Mouse (Mus musculus): ENCODE measurements around the gene Vdr.

Vdr gene

DNA sequence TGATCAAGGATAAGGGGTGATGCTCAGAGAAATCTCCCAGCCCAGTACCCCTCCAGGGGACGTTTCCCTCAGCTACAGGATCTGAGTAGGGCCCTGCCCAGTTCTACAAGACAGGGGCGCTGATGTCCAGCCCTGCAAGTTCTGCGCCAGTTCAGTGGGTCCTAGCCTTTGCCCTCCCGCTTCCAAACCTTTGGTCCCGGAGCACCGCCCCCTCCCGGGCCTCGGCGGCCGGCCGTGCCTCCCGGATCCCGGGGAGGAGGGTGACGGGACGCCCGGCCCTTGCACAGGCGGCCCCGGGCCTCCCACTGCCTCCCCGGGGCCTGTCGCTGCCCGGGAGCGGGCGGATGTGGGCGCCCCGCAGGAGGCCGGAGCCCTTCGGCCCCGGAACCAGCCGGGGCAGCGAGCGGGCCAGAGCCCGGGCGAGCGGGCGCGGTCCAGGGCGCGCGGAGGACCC is 79.6 kb downstream of the Vdr start:
- CTCF ChIA-PET = interaction anchor here (0.5 to 1.1 kb wide), 2 partner anchors 9 to 15 kb away, joined by 3 to 4 read pairs; no protein-coding TSS in a partner anchor

DNA sequence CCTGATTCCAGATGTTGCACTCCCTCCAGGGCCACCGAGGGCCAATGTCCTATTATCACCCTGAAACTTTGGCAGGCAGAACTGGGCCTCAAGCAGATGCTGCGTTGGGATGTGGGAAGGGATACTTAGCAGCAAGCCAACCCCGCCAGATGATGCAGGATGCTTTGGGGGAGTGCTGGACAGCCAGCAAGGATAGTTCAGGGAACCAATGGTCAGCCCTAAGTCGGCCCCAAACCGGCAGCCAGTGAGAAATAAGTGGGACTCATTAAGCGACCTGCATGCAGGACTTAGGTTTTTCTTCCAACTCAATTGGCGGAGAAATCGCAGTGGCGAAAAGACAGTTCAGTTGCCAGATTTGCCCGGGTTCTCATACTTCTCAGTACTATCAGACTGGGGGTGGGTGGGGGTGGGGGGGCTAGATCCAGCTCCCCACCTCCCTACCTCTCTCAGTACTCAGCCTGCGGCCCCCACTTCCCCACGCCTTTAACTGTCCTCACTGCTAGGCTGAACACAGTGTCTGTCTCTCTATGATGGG is 80.1 kb downstream of the Vdr start:
- CTCF ChIA-PET = interaction anchor here (1.1 to 1.8 kb wide), 2 partner anchors 10 to 20 kb away, joined by 3 to 5 read pairs; no protein-coding TSS in a partner anchor

DNA sequence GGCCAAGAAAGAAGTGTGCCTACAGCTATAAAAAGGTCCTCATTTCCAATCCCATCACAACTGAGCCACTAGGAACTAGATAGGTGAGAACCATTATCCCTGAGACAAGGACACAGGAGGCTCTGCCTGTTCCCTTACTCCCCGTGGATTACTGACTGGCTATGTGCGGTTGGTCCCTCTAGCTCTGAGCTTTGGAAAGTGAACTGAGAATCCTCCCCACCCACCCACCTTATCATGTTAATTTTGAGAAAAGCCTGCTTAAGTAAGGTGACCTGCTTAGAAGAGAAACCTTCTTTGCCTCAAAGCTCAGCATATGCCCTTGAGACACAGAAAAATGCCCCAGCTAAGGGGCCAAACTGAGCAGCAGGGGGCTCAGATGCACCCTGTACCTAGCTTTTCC is 81.0 kb downstream of the Vdr start:
- CTCF ChIA-PET = interaction anchor here (0.7 to 1.8 kb wide), 4 partner anchors 11 to 335 kb away, joined by 3 to 5 read pairs (median 3); no protein-coding TSS in a partner anchor

DNA sequence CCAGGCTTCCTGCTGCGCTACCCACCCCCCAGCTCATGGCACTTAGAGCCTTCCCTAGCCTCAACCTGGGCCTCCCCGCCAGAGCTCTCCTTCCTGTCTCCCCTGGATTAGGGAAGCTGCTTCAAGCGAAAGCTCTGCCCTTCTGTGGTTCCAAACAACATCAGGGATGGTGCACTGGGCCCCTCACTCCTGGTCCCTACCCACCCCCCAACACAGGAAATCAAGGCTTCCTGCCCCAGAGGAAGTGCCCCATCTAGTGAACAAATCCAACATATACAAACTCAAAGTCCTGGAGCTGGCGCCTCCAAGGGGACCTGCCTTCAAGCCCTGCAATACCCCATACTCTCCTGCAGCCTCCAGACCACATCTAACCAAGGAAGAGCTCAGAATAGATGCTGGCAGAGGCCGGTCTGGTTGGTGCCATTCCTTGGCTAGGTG is 81.5 kb downstream of the Vdr start:
- CTCF ChIA-PET = interaction anchor here (0.7 to 1.8 kb wide), 3 partner anchors 11 to 335 kb away, joined by 3 to 5 read pairs (median 3); no protein-coding TSS in a partner anchor

DNA sequence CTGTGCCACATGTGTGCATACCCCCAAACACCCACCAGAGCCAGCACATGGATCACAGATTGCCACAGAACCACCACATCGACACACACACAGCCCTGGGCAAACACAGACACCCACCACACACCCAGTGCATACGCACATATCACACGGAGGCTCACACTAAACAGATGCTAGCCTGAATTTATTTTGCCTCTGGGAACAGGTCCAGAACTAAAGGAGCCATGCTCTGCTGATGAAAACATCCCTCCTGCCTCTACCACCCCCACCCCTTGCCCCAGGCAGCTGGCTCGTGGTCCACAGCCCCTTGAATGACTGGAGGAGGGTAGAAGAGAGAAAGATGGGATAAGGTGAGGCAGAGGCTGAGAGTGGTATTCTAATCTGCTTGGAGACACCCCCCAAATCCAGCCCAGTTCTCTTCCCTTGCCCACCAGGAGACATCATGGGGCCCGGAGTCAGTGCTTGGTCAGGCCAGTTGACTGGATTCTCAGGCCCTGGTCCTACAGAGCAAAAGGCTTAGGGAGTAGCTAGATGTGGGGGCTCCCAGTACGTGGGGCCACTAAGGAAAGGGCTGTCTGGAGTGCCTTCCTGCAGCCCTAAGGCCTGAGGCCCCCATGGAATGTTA is 82.1 kb downstream of the Vdr start:
- CTCF ChIA-PET = interaction anchor here (1.3 to 1.8 kb wide), 2 partner anchors 12 to 22 kb away, joined by 3 to 5 read pairs; no protein-coding TSS in a partner anchor

DNA sequence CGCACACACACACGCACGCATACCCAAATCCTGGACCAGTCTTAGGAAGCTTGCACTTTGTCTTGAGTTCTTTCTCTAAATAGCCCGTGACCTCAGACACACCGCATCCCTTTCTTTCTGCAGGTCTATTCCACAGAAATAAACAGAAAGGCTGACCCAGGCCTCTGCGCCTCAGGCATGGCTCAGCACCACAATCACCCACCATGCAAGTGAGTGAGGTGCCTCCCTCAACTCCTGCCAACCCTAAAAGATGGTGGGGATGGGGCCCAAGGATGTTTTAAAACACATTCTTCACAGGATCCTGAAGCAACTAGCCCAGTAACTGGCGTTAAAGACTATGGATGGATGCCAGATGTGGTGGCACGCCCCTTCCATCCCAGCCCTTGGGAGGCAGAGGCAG is 83.0 kb downstream of the Vdr start:
- CTCF ChIA-PET = no interaction called here

DNA sequence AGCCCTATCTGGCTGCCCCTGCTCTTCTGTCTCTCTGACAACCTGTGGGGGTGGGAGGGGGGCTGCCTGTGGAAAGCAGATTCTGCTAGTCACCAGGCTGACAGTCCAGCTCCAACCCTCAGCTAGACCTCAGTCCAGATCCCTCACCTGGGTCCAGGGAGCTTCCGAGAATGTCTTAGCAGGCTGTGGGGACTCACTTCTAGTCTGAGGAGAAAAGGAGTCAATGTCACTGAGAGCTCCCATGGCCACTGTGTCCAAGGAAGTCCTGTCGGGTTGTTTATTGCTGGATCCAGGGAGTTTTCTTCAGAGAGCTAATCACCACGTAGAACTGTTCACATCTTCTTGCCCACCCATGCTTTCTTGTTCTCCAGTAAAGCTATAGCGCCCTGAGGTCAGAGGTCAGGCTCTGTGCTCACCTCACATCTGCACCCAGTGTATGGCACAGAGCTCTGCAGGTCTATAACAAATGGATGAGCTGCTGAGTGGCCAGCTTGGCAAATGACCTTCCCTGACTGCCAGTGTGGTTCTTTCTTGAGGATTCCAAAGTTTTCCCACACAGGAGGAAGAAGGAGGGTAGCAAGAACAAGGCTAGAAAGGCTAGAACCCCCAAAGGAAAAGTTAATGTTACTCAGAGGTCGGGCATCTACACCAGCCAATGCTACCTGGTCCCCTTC is 83.7 kb downstream of the Vdr start:
- CTCF ChIA-PET = interaction anchor here (0.6 to 2.2 kb wide), 4 partner anchors 7 to 369 kb away, joined by 3 to 11 read pairs (median 6); no protein-coding TSS in a partner anchor

DNA sequence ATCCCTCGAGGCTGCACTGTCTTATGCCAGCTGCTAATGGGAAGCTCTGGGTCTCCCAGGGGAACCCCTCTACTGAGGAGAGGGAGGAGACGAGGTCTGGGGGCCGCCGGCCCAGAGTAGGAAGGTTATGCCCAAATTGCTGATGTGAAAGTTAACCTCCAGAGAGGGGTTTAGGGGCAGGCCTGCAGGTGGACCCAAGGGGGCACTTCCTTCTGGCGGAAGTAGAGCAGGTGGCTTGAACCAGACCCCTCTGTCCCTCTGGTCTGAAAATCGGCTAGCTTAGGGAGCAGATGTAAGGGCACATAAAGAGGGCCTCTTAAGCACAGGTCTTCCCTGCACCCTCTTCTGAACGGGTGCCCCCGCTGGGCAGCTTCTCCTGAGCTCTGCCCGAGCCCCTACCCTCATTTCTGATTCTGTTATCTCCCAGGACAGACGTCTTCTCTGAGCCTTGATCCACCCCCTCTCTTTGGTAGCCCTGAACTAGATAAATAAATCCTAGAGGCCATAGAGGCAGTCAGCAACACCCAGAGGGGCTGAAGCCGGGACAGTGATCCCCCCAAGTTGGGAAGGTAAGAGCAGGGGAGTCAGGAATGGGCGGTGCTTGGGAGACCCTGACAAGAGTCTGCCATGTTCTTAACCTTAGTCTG is 84.4 kb downstream of the Vdr start:
- CTCF ChIA-PET = interaction anchor here (0.5 to 2.2 kb wide), 6 partner anchors 8 to 1589 kb away, joined by 3 to 11 read pairs (median 6); no protein-coding TSS in a partner anchor

DNA sequence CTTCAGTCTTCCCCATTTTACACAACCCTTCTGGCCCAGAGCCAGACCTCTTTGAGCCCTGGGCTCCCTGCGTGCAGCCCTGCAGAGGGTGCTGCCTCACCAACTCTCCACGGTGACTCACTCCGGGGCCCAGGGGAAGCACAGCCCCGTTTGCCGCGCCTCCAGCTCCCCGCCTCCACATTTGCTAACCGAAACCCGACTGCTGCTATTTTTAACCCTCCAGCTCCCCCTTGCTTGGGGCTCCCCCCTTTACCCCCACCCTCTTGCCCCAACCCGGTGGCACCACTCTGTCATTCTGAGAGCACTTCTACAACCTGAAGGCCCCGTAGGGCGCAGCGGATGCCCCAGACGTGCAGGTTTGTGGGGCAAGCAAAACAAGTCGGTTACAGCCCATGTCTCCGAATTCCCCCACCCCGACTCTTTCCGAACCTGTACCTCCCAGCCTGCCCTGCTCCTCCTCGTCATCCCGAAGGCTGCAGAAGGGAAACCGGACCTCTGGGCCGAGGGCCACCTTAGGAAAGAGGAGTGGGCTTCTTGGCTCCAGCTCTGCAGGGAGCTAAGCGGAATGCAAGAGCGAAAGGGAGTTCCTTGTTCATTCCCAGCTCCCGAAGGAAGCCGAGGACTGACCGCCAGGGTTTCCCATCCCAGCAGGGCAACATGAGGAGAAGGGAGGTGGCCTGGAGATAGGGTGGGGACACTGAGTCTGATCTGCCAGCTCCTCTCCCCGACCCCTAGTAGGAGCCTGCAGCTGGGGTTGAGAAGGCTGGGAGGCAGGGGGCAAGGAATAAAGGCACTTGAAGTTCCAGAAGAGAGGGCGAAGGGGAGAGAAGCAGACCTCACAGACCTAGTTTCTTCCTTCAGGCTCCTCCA is 85.1 kb downstream of the Vdr start:
- CTCF ChIA-PET = interaction anchor here (0.5 to 2.2 kb wide), 8 partner anchors 9 to 1975 kb away, joined by 3 to 11 read pairs (median 4); no protein-coding TSS in a partner anchor

DNA sequence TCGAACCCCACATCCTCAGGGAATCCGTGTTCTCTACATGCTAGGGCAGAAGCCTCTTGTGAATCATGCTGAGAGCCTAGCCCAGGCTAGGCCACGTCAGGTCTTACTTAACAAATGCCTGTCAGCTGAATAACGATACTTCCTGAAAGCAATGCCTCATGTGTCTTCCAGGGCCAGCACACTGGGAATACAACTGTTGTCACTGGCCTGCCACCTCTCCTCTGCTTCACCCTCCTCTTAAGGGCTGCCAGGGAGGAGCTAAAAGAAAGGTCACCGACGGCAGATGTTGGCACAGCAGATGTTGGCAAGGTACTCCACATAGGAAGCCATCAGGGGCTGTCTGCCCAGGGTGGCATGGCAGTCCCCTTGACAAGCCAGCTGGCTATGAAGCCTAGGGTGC is 86.4 kb downstream of the Vdr start:
- CTCF ChIA-PET = interaction anchor here (1.1 to 1.3 kb wide), 2 partner anchors 22 to 26 kb away, joined by 3 read pairs; no protein-coding TSS in a partner anchor

DNA sequence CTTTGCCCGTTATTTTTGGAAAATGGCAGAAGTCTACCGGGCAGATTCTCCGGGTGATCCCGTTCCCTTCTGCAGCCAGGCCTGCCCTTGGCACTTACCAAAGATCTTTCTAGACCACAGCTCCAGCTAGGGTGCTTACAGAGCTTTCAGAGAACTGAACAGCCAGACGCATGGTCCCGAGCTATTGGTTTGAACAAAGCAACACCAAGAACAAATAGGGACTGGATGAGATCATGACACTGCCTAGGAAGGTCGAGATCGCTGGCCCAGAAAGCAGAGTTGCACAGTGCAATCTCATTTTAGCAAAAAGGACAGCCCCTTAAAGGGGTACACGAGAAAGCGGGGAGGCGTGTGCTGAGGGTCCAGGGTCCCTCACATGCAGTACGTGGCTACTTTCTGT is 87.0 kb downstream of the Vdr start:
- CTCF ChIA-PET = interaction anchor here (0.5 to 1.1 kb wide), 2 partner anchors 26 to 102 kb away, joined by 3 to 13 read pairs; no protein-coding TSS in a partner anchor

DNA sequence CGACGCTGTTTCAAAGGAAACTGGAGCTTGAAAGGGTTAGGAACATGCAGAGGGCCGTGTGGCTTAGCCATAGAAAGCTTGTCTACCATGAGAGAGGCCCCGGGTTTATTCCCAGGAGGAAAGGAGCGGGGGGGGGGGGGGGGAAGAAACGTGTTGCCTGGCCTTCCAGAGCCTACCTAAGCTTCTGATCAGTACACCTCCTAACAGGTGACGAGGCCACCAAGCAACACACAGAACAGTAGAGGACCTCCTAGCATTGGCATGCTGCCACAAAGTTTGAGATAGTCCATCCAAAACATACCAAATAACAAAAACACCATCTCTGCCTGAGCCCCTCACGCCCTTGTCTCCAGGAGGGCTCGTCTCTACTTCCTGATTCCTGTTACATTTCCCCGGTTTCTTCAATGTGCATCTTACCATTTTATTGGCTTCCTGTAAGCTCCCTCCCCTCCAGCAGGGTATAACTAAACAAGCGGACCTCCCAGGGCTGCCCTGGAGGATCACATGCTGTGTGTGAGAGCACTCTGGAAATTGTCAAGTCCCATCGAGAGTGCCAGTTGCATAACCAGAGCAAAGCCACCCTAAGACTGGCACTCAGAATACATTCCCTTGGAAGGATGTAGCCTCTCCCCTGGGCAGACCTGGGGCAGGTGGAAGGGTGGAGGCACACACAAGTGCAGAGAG is 87.7 kb downstream of the Vdr start:
- CTCF ChIA-PET = interaction anchor here (0.6 kb wide), 1 partner anchor 140 kb away, joined by 11 read pairs; no protein-coding TSS in a partner anchor

DNA sequence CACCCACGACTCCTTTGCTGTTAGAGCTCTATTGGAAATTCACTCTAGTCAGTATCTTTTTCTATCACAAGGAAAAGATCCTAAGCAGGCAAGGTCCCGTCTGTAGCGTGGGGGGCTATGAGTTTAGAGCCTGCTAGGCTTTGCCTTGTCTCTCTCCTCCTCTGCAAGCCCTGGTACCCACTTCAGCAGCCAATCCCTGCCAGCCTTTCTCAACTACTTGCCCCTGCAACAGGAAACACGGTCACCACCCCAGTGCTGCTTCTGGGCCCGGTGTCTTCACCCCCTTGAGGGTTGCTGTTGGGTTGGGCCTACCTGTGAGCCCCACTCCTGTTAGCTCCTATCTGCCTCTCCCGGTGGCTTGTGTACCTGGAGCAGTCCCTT is 88.5 kb downstream of the Vdr start:
- CTCF ChIA-PET = interaction anchor here (0.6 kb wide), 1 partner anchor 103 kb away, joined by 5 read pairs; no protein-coding TSS in a partner anchor

DNA sequence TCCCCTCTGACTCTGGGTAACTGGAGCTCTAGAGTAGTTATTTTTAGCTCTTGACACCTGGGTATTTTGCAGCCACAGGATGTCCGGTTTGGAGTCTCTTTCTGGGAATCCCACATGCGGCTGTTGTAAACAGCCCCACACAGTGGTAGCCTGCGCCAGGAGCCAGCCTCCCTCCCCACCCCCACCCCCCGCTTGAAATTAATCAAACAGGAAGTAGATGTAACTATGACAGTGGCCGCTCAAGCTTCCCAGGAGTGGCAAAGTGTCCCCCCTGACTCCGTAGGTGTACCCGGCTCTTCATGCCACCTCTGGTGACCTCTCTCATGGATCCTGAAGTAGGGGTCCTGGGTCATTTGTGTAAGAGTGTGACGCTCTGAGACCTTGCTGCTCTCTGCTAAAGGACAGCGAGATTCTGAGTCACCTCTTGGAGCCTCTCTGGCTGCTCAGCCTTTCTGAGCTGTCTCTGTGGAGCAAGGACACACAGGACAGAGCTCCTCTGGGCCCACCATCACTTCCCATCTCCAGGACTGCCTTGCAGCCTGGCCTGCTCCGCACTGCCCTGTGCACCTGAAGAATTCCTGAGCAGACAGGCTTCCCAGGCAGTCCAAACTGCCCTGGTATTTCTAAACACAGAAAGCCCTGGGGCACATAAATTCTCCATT is 89.0 kb downstream of the Vdr start:
- CTCF ChIA-PET = interaction anchor here (0.6 to 1.4 kb wide), 2 partner anchors 29 to 103 kb away, joined by 4 to 5 read pairs; no protein-coding TSS in a partner anchor

DNA sequence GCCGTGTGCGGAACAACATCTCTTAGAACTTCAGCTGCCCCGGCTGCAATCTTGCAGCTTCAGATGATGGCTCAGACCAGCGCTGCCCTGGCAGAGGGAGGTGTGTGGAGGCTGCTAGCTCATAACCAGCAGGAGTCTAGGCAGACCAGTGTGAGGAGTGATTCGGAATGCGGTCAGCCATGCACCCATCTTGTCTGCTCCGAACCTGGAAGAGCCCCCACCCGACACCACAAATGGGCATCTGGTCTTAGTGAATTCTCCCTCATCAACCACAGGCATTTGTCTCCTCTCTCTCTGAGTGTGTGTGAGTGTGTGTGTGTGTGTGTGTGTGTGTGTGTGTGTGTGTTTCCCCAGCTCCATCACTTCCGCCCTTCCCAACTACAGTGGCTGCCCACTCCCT is 90.5 kb downstream of the Vdr start:
- CTCF ChIA-PET = interaction anchor here (1.0 to 1.4 kb wide), 2 partner anchors 18 to 30 kb away, joined by 3 to 4 read pairs; no protein-coding TSS in a partner anchor

DNA sequence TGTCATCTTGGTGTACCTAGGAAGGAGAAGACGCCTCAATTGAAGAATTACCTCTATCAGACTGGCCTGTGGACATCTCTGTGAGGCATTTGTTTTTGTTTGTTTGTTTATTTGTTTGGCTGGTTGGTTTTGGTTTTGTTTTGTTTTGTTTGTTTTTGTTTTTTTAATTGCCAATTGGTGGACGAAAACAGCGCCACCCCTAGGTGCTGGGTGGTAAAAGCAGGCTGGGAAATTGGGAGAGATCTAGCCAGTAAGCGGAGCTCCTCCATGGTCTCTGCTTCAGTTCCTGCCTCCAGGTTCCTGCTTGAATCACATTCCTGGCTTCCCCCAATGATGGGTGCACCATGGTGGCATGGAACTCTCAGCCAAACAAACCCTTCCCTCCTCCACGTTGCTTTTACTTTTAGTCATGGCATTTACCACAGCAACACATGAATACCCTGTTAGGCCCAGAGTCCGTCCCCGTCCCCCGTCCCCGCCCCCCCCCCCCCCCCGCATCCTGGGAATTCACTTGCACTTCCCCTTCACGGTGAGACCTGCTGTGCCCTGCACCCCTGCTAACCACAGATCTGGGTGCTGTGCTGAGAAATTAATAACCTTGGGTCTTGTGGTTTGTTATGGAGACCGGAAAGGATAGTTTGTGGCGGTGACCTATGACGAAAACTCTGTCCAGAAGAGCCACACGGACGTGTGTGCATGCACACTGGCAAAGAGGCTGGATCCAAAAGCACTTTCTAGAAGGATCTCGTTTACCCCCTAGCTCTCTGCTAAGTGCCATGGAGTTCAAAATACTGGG is 94.0 kb downstream of the Vdr start:
- CTCF ChIA-PET = interaction anchor here (0.6 kb wide), 1 partner anchor 26 kb away, joined by 3 read pairs; no protein-coding TSS in a partner anchor

DNA sequence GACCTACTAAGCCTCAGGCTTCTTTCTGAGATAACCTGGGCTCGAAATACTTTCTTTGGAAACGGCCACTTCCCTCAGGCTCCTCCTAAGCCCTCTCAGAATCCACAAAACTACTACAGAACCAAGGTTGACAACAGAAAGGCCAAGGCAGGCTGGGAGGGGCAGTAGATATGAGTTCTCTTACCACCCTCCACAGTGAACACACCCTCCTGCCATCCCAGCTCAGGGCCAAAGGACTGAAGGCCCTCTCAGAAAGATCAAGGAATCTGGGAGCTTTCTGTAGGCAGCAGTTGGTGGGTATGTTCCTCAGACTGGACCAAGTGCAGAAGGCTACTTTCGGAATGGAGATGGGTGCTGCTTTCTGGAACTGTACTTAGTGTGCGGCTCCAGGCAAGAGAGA is 95.2 kb downstream of the Vdr start:
- CTCF ChIA-PET = interaction anchor here (0.6 to 0.9 kb wide), 2 partner anchors 10 to 13 kb away, joined by 4 to 10 read pairs; no protein-coding TSS in a partner anchor

DNA sequence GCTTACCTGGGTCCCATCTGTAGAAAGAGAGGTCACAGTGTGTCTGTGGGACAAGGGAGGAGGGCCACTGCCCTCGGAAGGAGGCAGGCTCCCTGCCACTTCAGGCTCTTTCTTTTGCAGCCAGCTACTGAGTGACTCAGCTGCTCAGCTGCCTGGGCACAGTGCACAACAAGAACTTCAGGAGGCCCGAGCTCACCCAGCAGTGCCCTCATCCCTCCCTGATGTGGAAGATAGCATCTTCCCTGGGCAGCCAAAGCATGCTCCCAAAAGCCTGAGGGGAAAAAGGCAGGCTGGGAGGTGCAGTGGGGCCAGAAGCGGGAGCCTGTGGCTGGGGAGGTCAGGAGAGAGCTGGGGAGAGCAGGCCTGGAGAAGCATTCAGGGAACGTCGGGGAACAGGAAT is 95.7 kb downstream of the Vdr start:
- CTCF ChIA-PET = interaction anchor here (0.6 to 0.9 kb wide), 2 partner anchors 9 to 13 kb away, joined by 4 to 10 read pairs; no protein-coding TSS in a partner anchor
